8 mouse cellular contexts compared by ENCODE assay signal in the genomic region with DNA sequence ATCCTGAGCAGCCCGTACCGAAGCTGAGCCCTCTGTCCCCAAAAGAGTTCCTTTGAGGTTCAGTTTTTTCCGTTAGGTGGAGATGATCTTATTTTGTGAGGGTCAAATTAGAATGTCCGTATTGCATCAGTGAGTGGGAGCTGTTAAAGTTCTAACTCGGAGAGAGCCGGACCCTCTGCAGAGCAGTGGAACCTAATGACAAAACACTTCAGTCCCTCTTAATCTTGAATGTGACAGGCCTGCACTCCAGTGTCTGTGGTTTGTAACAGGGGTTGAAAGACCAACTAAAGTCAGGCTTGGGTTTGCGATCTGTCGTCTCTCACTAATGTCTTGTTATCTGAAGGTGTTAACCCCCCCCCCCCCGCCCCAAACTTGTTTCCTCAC. TPM values are rescaled to one million over a fixed set of nuclear protein-coding genes. Genes with fewer than 3 reads are reported as not detected.
DNase-seq lines count a peak whose midpoint lies in the region; ATAC-seq and TF ChIP-seq lines count a peak whose summit lies in the region.

No protein-coding gene starts in this region.

- H3K9ac ChIP-seq in heart, adult 2 months (ENCODE audit: low read depth, low read length) = peak overlapping the region; percentile 84
- H3K9ac ChIP-seq in forebrain, embryonic 14.5 days (ENCODE audit: low read length) = peak overlapping the region; percentile 80
- peak overlapping the region; percentile 77 for H3K9ac ChIP-seq in liver, embryonic 16.5 days (ENCODE audit: low read depth, low read length)

- no peak for TF ChIP-seq EP300 in heart, adult 2 months (IDR thresholded peaks at IDR 0.05; ENCODE audit: insufficient read depth, low read depth, low read length)

- no peak for TF ChIP-seq CTCF in heart, adult 2 months (IDR thresholded peaks at IDR 0.05)

- intact Hi-C loops in heart, adult 2 months (cut with DNase I) = loop anchor here (5.0 kb wide), 1 partner anchor 138 kb away; no protein-coding TSS in a partner anchor
- intact Hi-C loops in heart, postnatal 36 days (cut with DNase I) = no loop called here

- H3K4me3 ChIP-seq in heart, adult 2 months = peak overlapping the region; percentile 87
- peak overlapping the region; percentile 86 for H3K4me3 ChIP-seq in forebrain, embryonic 14.5 days (ENCODE audit: low read depth, low read length)
- peak overlapping the region; percentile 78 for H3K4me3 ChIP-seq in liver, embryonic 16.5 days (ENCODE audit: low read depth, low read length)

- H3K27me3 ChIP-seq in heart, adult 2 months (ENCODE audit: control insufficient read depth, insufficient read depth, low read length) = no peaks in the 10 kb centered on the region
- no peaks in the 10 kb centered on the region for H3K27me3 ChIP-seq in forebrain, embryonic 14.5 days (replicated peaks; ENCODE audit: control insufficient read depth, insufficient read depth, low read length)
- H3K27me3 ChIP-seq in liver, embryonic 16.5 days (ENCODE audit: control insufficient read depth, insufficient read depth, low read depth, low read length) = no peaks in the 10 kb centered on the region

- H3K36me3 ChIP-seq in heart, adult 2 months (ENCODE audit: control insufficient read depth, insufficient read depth, low read length) = peaks cover 5% of the 10 kb centered on the region; the same call in 1 of the 2 replicates
- peaks cover 19% of the 10 kb centered on the region for H3K36me3 ChIP-seq in forebrain, embryonic 14.5 days (ENCODE audit: control insufficient read depth, insufficient read depth, low read length)
- peaks cover 7% of the 10 kb centered on the region for H3K36me3 ChIP-seq in liver, embryonic 16.5 days (ENCODE audit: control insufficient read depth, insufficient read depth)

- no peak for DNase-seq in heart, adult 2 months
- no peak for DNase-seq in heart, postnatal 36 days
- DNase-seq in forebrain, embryonic 14.5 days (ENCODE audit: low spot score) = no peak
- no peak for DNase-seq in right cerebral cortex, postnatal 25 days
- DNase-seq in frontal cortex, postnatal 10 days (ENCODE audit: low spot score in 2 of 2) = no peak
- DNase-seq in adrenal gland, adult 2 months = no peak

- H3K9me3 ChIP-seq in forebrain, embryonic 14.5 days (replicated peaks; ENCODE audit: control insufficient read depth, low read length) = no peaks in the 10 kb centered on the region
- no peaks in the 10 kb centered on the region for H3K9me3 ChIP-seq in liver, embryonic 16.5 days (replicated peaks; ENCODE audit: control insufficient read depth, low read length)

- H3K4me2 ChIP-seq in forebrain, embryonic 14.5 days (ENCODE audit: low read length) = peak overlapping the region; percentile 78
- peak overlapping the region; percentile 78 for H3K4me2 ChIP-seq in liver, embryonic 16.5 days (ENCODE audit: low read depth, low read length)

- peak; percentile 25 for ATAC-seq in CD4-positive, CD25-positive, alpha-beta regulatory T cell, adult 4 months
- peak; percentile 62 for ATAC-seq in forebrain, embryonic 14.5 days
- peak; percentile 38 for ATAC-seq in liver, embryonic 16.5 days (ENCODE audit: low read depth)

- H3K79me2 ChIP-seq in heart, adult 2 months (replicated peaks; ENCODE audit: control insufficient read depth, insufficient read depth, low read length) = peaks cover 5% of the 10 kb centered on the region; the same call in 1 of the 2 replicates

- peaks cover 2% of the 10 kb centered on the region for H3K4me1 ChIP-seq in heart, adult 2 months (ENCODE audit: control insufficient read depth, insufficient read depth, low read length)
- H3K4me1 ChIP-seq in forebrain, embryonic 14.5 days (ENCODE audit: control insufficient read depth, insufficient read depth, low read length) = peaks cover 4% of the 10 kb centered on the region; the same call in 1 of the 2 replicates
- peaks cover 10% of the 10 kb centered on the region for H3K4me1 ChIP-seq in liver, embryonic 16.5 days (ENCODE audit: control insufficient read depth, low read depth, low read length)

- no peak for TF ChIP-seq POLR2A in heart, adult 2 months (IDR thresholded peaks at IDR 0.05; ENCODE audit: insufficient read depth, low read depth, low read length)

- 1% methylated on average over 9 of the region's 9 CpGs for WGBS in heart, adult 2 months
- WGBS in forebrain, embryonic 14.5 days = 4% methylated on average over 9 of the region's 9 CpGs
- WGBS in liver, embryonic 16.5 days (ENCODE audit: insufficient replicate concordance) = under 1% methylated on average over 9 of the region's 9 CpGs

- peak overlapping the region; percentile 85 for H3K27ac ChIP-seq in heart, adult 2 months
- no peak overlapping the region for H3K27ac ChIP-seq in forebrain, embryonic 14.5 days (ENCODE audit: low read depth, low read length)
- peak overlapping the region; percentile 75 for H3K27ac ChIP-seq in liver, embryonic 16.5 days (ENCODE audit: low read length)

RNA-seq across cellular contexts. Expression of gene Slu7, which starts 0.5 kb away (rescaled TPM):
- 10 to 100 TPM; 27.2 to 27.8 TPM for total RNA-seq in heart, adult 2 months (2021)
- polyA plus RNA-seq in heart, adult 2 months (2012; rRNA removed) = 3.8 and 4.7 TPM in 2 replicates
- 10 to 100 TPM; 27.4 to 31.4 TPM for total RNA-seq in heart, postnatal 36 days (2021)
- polyA plus RNA-seq in CD4-positive, CD25-positive, alpha-beta regulatory T cell, adult 4 months (2017; shearing (Covaris generic)) = 100 to 1,000 TPM; 103 to 115 TPM
- 70.5 and 76.7 TPM in 2 replicates for polyA plus RNA-seq in forebrain, embryonic 14.5 days (2014; fragmentation: Nextera tagmentation; extraction: Ambion mirVana)
- 21.7 and 22.1 TPM in 2 replicates for polyA plus RNA-seq in liver, embryonic 16.5 days (2015; fragmentation: Nextera tagmentation; extraction: Ambion mirVana)
- 10 to 100 TPM; 42.7 to 44.4 TPM for total RNA-seq in adrenal gland, adult 2 months (2021)
- 1.5 and 2.3 TPM in 2 replicates for polyA plus RNA-seq in adrenal gland, adult 2 months (2012; rRNA removed)

RNA-seq across cellular contexts. Expression of gene Pttg1, which starts 8.0 kb away (rescaled TPM):
- total RNA-seq in heart, adult 2 months (2021) = 10 to 100 TPM; 74.8 to 84.5 TPM
- polyA plus RNA-seq in heart, adult 2 months (2012; rRNA removed) = 55.5 and 80.9 TPM in 2 replicates
- total RNA-seq in heart, postnatal 36 days (2021) = 10 to 100 TPM; 77.7 to 78.6 TPM
- 100 to 1,000 TPM; 183 to 195 TPM for polyA plus RNA-seq in CD4-positive, CD25-positive, alpha-beta regulatory T cell, adult 4 months (2017; shearing (Covaris generic))
- polyA plus RNA-seq in forebrain, embryonic 14.5 days (2014; fragmentation: Nextera tagmentation; extraction: Ambion mirVana) = 34.9 and 44.3 TPM in 2 replicates
- 40.6 and 43.7 TPM in 2 replicates for polyA plus RNA-seq in liver, embryonic 16.5 days (2015; fragmentation: Nextera tagmentation; extraction: Ambion mirVana)
- total RNA-seq in adrenal gland, adult 2 months (2021) = 10 to 100 TPM; 45.4 to 45.5 TPM
- 4.5 and 7.3 TPM in 2 replicates for polyA plus RNA-seq in adrenal gland, adult 2 months (2012; rRNA removed)

RNA-seq across cellular contexts. Expression of gene C1qtnf2, which starts 40.1 kb away (rescaled TPM):
- 1 to 10 TPM; 4.7 to 5.3 TPM for total RNA-seq in heart, adult 2 months (2021)
- 7.8 and 10.8 TPM in 2 replicates for polyA plus RNA-seq in heart, adult 2 months (2012; rRNA removed)
- 1 to 10 TPM; 5.5 to 6.2 TPM for total RNA-seq in heart, postnatal 36 days (2021)
- polyA plus RNA-seq in CD4-positive, CD25-positive, alpha-beta regulatory T cell, adult 4 months (2017; shearing (Covaris generic)) = not detected
- polyA plus RNA-seq in forebrain, embryonic 14.5 days (2014; fragmentation: Nextera tagmentation; extraction: Ambion mirVana) = 5.6 and 8.7 TPM in 2 replicates
- polyA plus RNA-seq in liver, embryonic 16.5 days (2015; fragmentation: Nextera tagmentation; extraction: Ambion mirVana) = 0.88 and 1.3 TPM in 2 replicates
- 1 to 10 TPM; 5.2 to 9.1 TPM for total RNA-seq in adrenal gland, adult 2 months (2021)
- polyA plus RNA-seq in adrenal gland, adult 2 months (2012; rRNA removed) = 4.9 and 5.6 TPM in 2 replicates
